Mouse (Mus musculus) CH12.LX (cell line): Measurements from ENCODE around the gene Frs3.

Experiments used
- CTCF ChIP-seq, 2 experiments: IDR thresholded peaks in 1 of 2; conservative IDR thresholded peaks in 1 of 2; 2 replicates each; pipeline ENCODE4 v1.5.1; 2011 to 2012; ENCODE audit warnings: low read depth in 2 of 2, low read length in 2 of 2, improper control_type of control experiment in 1 of 2, inconsistent platforms in 1 of 2, mild to moderate bottlenecking in 1 of 2, moderate library complexity in 1 of 2
- E2F4 ChIP-seq: IDR thresholded peaks from 2 replicates; pipeline ENCODE4 v1.6.1; 2011; ENCODE audit warnings: low read depth, low read length, improper control_type of control experiment; ENCODE audit not compliant: insufficient replicate concordance
- EP300 ChIP-seq: IDR thresholded peaks from 2 replicates; pipeline ENCODE4 v1.6.1; 2011; ENCODE audit warnings: low read length, improper control_type of control experiment
- IRF4 ChIP-seq: IDR thresholded peaks from 2 replicates; pipeline ENCODE4 v1.6.1; 2014; ENCODE audit warnings: low read depth, mild to moderate bottlenecking, inconsistent platforms, low read length, improper control_type of control experiment
- MAFK ChIP-seq: IDR thresholded peaks from 2 replicates; pipeline ENCODE4 v1.6.1; 2011; ENCODE audit warnings: low read length, improper control_type of control experiment; ENCODE audit not compliant: insufficient replicate concordance
- MYC ChIP-seq: IDR thresholded peaks from 2 replicates; pipeline ENCODE4 v1.6.1; 2011; ENCODE audit warnings: low read depth, mild to moderate bottlenecking, improper control_type of control experiment, low read length
- NELFE ChIP-seq: IDR thresholded peaks from 2 replicates; pipeline ENCODE4 v1.6.1; 2011; ENCODE audit warnings: low read depth, low read length, improper control_type of control experiment
- NRF1 ChIP-seq: IDR thresholded peaks from 2 replicates; pipeline ENCODE4 v1.6.1; 2014; ENCODE audit warnings: low read depth, mild to moderate bottlenecking, inconsistent platforms, low read length, improper control_type of control experiment, moderate library complexity
- SIN3A ChIP-seq: IDR thresholded peaks from 2 replicates; pipeline ENCODE4 v1.6.1; 2012; ENCODE audit warnings: low read length, improper control_type of control experiment, inconsistent platforms

DNA sequence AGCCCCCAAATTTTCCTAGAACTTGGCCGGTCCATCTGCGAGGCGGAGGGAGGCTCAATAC lies 5.4 kb downstream of the Frs3 start, which contains the start of gene Gm21981:
- TF ChIP-seq EP300, result no peak
- TF ChIP-seq CTCF (conservative IDR thresholded peaks at IDR 0.05 in 1 of 2, IDR thresholded peaks at IDR 0.05 in 1 of 2; ENCODE audit: low read depth in 2 of 2, low read length in 2 of 2), result no peak
- no peak for TF ChIP-seq IRF4
- TF ChIP-seq MYC, result no peak
- TF ChIP-seq NELFE, result no peak
- no peak for TF ChIP-seq NRF1
- no peak for TF ChIP-seq E2F4
- TF ChIP-seq SIN3A, result no peak
- no peak for TF ChIP-seq MAFK
